Mouse (Mus musculus) cerebellum, postnatal 4 days (tissue): ENCODE data around the gene Pga5.

Source experiments
- DNase-seq, 2 experiments: peaks; one replicate each; pipeline ENCODE4 v3.0.0; 2022; ENCODE audit warnings: low spot score in 2 of 2, mixed read lengths in 1 of 2

Gene Pga5

GRCm38 (mm10) chr19:10677915-10678771, at the start of gene Pga5:
TSS of gene Pga5 (minus strand) at chr19:10678071.
- peak; percentile 83 to 95 for DNase-seq

GRCm38 (mm10) chr19:10724629-10725363, 46.9 kb upstream of the Pga5 start:
- no peak for DNase-seq

- DNase-seq: no peak
These were observed 45.8 kb upstream of the Pga5 start for GRCm38 (mm10) chr19:10723649-10724048.

- no peak for DNase-seq
These were observed 45.2 kb upstream of the Pga5 start for GRCm38 (mm10) chr19:10723084-10723483.

GRCm38 (mm10) chr19:10721064-10721463, 43.2 kb upstream of the Pga5 start:
- DNase-seq: no peak

- DNase-seq: no peak
These were observed 42.7 kb upstream of the Pga5 start for GRCm38 (mm10) chr19:10720524-10720923.

- no peak for DNase-seq
These were observed 41.9 kb upstream of the Pga5 start for GRCm38 (mm10) chr19:10719751-10720150.

GRCm38 (mm10) chr19:10718251-10718775, 40.4 kb upstream of the Pga5 start:
- peak in 1 of 2 experiments; percentile 29 for DNase-seq

GRCm38 (mm10) chr19:10715476-10715875, 37.6 kb upstream of the Pga5 start:
- no peak for DNase-seq

GRCm38 (mm10) chr19:10714682-10715475, 37.0 kb upstream of the Pga5 start:
- DNase-seq: peak; percentile 61 to 84

- no peak for DNase-seq
These were observed 36.3 kb upstream of the Pga5 start for GRCm38 (mm10) chr19:10714168-10714567.

GRCm38 (mm10) chr19:10713551-10713950, 35.7 kb upstream of the Pga5 start:
- no peak for DNase-seq

- no peak for DNase-seq
These were observed 34.8 kb upstream of the Pga5 start for GRCm38 (mm10) chr19:10712646-10713045.

- DNase-seq: no peak
These were observed 34.3 kb upstream of the Pga5 start for GRCm38 (mm10) chr19:10712194-10712593.

GRCm38 (mm10) chr19:10710751-10711150, 32.9 kb upstream of the Pga5 start:
- DNase-seq: no peak

GRCm38 (mm10) chr19:10710088-10710511, 32.2 kb upstream of the Pga5 start:
- DNase-seq: peak; percentile 44 to 74

- peak; percentile 100 for DNase-seq
These were observed 31.7 kb upstream of the Pga5 start for GRCm38 (mm10) chr19:10709360-10710087.

GRCm38 (mm10) chr19:10708900-10709299, 31.0 kb upstream of the Pga5 start:
- DNase-seq: no peak

GRCm38 (mm10) chr19:10707881-10708280, 30.0 kb upstream of the Pga5 start:
- no peak for DNase-seq

- no peak for DNase-seq
These were observed 29.4 kb upstream of the Pga5 start for GRCm38 (mm10) chr19:10707087-10707875.
